Mouse (Mus musculus): ENCODE data around the gene Prss28.

Prss28 gene

DNA sequence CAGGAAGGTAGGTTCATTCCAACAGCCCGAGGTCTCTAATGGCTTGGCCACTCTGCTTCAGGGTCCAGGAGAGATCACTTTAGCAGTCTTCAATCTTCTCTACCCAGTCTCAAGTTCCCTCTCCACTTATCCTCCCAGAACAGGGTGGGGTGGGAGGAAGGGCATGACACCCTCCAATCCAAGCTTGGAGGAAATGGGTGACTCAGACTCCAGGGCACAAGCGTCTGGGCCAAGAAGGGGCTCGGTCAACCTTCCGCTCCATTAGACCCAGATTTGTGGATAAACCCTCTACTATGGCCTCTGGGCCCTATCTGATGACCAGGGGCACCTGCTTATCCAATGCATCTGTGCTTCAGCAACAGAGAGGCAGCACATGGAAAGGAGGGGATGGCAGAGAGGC lies 37.0 kb downstream of the Prss28 start, which contains the start of gene Tpsab1:
Gene Tpsab1 (minus strand): TSS at position 101 of the 400 bp plus-strand sequence.
- DNase-seq, result no peak

DNA sequence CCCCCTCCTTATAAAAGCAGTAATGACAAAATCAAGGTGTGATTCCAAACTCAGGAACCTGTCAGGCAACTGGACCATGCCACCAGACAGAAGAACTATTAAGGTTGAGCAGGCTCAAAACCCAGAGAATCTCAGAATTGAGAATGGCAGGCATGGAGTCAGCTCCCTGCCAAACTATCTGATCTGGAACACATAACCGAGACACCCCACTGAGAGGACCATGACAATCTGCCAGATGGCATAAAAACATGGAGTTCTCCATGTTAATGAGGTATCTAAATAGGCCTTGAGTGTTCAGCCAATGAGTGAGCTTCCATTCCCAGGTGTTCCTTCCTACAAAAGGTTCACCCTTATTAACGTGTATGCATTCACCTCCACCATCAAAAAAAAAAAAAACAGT lies 52.8 kb downstream of the Prss28 start:
- no peak for DNase-seq

Data from cerebellum, adult 9-10 months (tissue).